Mouse (Mus musculus) cerebellum, adult 11 months (tissue): Measurements from ENCODE around the gene Cphx3.
"Not testable (repeated sequence)": the region's sequence is repeated elsewhere in the genome, so short reads cannot be mapped to it uniquely, and the experiment has no call there.

Experiments used
- DNase-seq: peaks from one replicate; pipeline ENCODE4 v3.0.0; 2022

Cphx3 gene

GRCm38 (mm10) chr14:26175028-26175427 lies 92.9 kb downstream of the Cphx3 start:
- DNase-seq, result not testable (repeated sequence)

GRCm38 (mm10) chr14:26181660-26182059 lies 99.6 kb downstream of the Cphx3 start:
- DNase-seq, result not testable (repeated sequence)

GRCm38 (mm10) chr14:26182380-26182779 lies 100.3 kb downstream of the Cphx3 start, which contains the start of gene Plac9b:
Gene Plac9b, minus strand, starts transcription at chr14:26182480.
- not testable (repeated sequence) for DNase-seq

GRCm38 (mm10) chr14:26186638-26187037 lies 104.5 kb downstream of the Cphx3 start:
- not testable (repeated sequence) for DNase-seq

- not testable (repeated sequence) for DNase-seq
These were observed 106.3 kb downstream of the Cphx3 start for GRCm38 (mm10) chr14:26188361-26188760.

GRCm38 (mm10) chr14:26197851-26198250 lies 115.8 kb downstream of the Cphx3 start:
- not testable (repeated sequence) for DNase-seq

GRCm38 (mm10) chr14:26206197-26206925 lies 124.3 kb downstream of the Cphx3 start:
- not testable (repeated sequence) for DNase-seq

- not testable (repeated sequence) for DNase-seq
These were observed 124.8 kb downstream of the Cphx3 start, which contains the start of gene Tmem254b for GRCm38 (mm10) chr14:26206926-26207247. Gene Tmem254b, minus strand, starts transcription at chr14:26207041.

GRCm38 (mm10) chr14:26216233-26217000 lies 134.3 kb downstream of the Cphx3 start:
- DNase-seq, result not testable (repeated sequence)

GRCm38 (mm10) chr14:26237183-26237582 lies 155.1 kb downstream of the Cphx3 start:
- not testable (repeated sequence) for DNase-seq

- DNase-seq, result not testable (repeated sequence)
These were observed 175.9 kb downstream of the Cphx3 start, which contains the start of gene Duxbl3 for GRCm38 (mm10) chr14:26257756-26258617. Gene Duxbl3, plus strand, starts transcription at chr14:26257962.

- not testable (repeated sequence) for DNase-seq
These were observed 176.6 kb downstream of the Cphx3 start for GRCm38 (mm10) chr14:26258729-26259128.
